Mouse (Mus musculus): ENCODE data around the gene Celf2.

Celf2 gene

GRCm38 (mm10) chr2:6553656-6554055 lies 955.7 kb downstream of the Celf2 start:
- no peak for DNase-seq (ENCODE audit: low read depth, low spot score)

GRCm38 (mm10) chr2:6549251-6549650 lies 960.1 kb downstream of the Celf2 start:
- DNase-seq (ENCODE audit: low read depth, low spot score) = no peak

GRCm38 (mm10) chr2:6547139-6547664 lies 962.2 kb downstream of the Celf2 start:
- DNase-seq (ENCODE audit: low read depth, low spot score) = no peak

DNA sequence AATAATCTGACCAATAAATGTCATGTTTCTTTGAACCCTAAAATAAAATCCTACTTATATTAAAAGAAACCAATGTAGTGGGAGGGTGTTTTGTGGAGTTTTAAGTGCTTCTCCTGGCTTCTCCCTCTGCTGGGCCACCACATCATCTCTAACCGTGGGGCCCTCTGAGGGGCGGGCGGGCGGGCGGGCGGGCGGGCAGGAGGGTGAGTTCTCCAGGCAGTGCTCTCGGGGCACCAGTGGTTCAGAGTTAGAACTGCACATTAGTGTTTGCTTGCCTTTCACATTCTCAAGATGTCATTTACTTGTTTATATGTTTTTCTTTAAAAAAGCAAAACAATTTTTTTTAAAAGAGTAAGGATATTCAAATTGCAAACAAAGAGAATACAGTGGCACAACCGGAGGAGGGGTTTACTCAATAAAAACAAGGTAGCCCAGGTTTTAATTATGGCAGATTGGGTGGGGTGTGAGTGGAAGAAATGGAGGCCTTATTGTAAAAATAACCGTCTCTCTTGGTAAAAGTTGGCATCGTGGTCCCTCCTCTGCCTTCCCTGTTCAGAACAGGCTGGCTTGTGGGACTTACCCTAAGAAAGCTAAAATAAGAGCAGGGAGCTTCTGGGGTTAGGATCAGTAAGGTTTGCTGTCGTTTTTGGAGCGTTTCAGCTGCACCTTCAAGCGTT lies 962.8 kb downstream of the Celf2 start:
- no peak for DNase-seq (ENCODE audit: low read depth, low spot score)

DNA sequence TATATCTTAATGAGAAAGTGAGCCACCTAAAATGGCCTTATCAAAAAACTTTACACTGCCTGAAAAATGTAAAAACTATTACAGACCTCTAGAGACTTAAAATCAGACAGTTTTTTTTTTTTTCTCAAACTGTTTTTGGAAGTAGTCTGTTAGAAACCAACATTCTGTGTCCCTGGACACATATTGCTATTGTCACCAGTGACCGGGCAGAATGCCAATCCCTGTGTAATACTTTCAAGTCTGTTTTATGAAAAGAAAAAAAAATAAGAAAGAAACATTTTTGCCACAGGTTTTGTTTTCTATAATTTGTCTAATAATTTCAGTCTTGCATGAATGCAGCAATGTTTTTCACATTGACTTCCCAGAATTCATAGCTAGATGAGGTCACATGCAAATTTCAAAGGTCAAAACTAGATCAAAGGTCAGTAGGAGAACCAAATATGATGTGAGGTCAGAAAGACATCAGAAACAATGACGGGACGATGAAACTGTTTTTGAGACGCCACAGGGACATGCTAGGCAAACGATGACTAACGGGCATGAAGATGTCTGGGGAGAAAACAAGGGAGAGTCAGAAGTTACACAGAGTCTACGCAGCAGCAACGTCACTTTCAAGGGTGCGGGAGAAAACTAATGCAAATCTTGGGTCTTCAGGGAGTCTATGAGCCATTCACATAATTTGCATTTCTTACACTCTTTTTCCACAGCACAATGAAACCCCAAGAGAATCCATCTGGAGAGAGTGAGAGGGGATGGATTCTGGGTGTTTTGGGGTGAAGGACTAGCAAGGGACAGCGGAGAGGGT lies 964.0 kb downstream of the Celf2 start:
- no peak for DNase-seq (ENCODE audit: low read depth, low spot score)

GRCm38 (mm10) chr2:6543650-6544049 lies 965.7 kb downstream of the Celf2 start:
- no peak for DNase-seq (ENCODE audit: low read depth, low spot score)

- no peak for DNase-seq (ENCODE audit: low read depth, low spot score)
These were observed 966.7 kb downstream of the Celf2 start for GRCm38 (mm10) chr2:6542556-6543180.

GRCm38 (mm10) chr2:6540825-6541224 lies 968.5 kb downstream of the Celf2 start:
- DNase-seq (ENCODE audit: low read depth, low spot score) = no peak

GRCm38 (mm10) chr2:6540092-6540491 lies 969.3 kb downstream of the Celf2 start:
- no peak for DNase-seq (ENCODE audit: low read depth, low spot score)

- DNase-seq (ENCODE audit: low read depth, low spot score) = no peak
These were observed 970.9 kb downstream of the Celf2 start for GRCm38 (mm10) chr2:6538500-6538899.

- no peak for DNase-seq (ENCODE audit: low read depth, low spot score)
These were observed 971.3 kb downstream of the Celf2 start for GRCm38 (mm10) chr2:6538031-6538430.

GRCm38 (mm10) chr2:6537326-6537725 lies 972.0 kb downstream of the Celf2 start:
- DNase-seq (ENCODE audit: low read depth, low spot score) = no peak

DNA sequence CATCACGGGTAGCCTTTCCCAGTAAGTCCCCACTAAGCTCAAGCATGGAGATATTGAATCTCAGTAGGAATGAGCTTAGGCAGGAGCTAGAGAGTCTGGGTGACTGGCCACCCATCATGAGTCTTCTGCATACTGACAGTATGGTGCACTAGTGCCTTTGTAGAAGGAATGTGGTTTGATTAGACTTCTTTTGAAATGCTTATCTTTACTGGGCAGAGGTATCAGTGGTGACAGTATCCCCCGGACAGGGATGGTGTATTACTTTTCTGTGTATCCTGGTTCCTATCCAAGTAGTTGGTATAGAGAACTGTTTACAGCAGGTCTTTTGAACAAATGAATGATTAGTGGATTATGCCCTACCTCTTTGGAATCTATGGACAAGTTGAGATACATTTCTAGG lies 973.0 kb downstream of the Celf2 start:
- no peak for DNase-seq (ENCODE audit: low read depth, low spot score)

DNA sequence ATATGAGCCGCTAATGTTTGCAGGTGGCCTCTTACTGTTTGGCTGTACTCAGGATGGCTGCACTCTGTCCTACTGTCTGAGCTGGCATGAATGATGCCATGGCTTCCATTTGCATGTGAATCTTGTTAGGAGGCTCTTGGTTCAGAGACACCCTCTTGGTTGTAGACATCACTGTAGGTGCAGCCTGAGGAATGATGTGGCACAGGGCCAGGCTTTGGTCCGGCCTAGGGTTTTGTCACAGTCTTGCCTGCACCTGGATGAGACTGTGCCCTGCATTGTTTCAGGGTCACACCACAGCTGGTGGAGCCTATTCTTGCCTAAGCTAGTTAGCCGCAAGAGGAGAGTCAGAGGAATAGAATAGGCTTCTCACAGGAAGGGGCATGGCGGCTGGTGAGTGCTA lies 977.0 kb downstream of the Celf2 start:
- DNase-seq (ENCODE audit: low read depth, low spot score) = no peak

- no peak for DNase-seq (ENCODE audit: low read depth, low spot score)
These were observed 981.3 kb downstream of the Celf2 start for GRCm38 (mm10) chr2:6528076-6528475.

- DNase-seq (ENCODE audit: low read depth, low spot score) = no peak
These were observed 982.5 kb downstream of the Celf2 start for GRCm38 (mm10) chr2:6526825-6527224.

- no peak for DNase-seq (ENCODE audit: low read depth, low spot score)
These were observed 983.1 kb downstream of the Celf2 start for GRCm38 (mm10) chr2:6526311-6526710.

DNA sequence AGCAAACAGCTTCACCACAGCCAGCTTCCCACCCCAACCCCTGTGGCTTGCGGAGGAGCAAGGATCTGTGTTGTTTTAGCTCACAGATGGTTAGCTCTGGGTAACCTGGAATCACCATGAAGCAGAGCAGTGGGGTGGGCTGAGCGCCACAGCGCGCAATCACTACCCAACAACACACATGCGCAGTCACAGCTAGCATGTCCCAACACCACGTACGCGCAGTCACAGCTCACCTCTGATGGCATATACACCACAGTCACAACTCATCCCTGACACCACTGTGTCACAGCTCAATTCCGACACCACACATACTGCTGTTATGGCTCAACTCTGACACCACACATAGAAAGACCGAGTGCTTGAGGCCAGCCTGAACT lies 985.5 kb downstream of the Celf2 start:
- no peak for DNase-seq (ENCODE audit: low read depth, low spot score)

- no peak for DNase-seq (ENCODE audit: low read depth, low spot score)
These were observed 986.0 kb downstream of the Celf2 start for GRCm38 (mm10) chr2:6523261-6523923.

DNA sequence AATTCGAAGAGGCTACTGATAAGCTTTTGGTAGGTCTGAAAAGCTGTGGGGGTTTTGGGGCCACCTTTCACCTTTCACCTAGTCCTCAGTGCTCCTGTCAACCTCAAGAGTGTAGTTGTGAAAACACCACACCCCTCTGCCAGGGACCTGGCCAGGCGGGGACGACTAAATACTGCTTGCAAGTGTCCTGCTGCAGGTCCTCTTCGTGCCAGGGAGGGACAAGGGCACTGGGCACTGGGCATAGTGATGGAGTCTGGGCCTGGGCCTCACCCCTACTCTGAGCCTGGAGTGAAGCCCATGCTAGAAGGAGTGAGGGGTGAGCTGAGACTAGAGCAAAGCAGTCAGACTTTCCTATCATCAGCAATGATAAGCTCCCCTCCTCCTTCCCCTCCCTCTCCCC lies 987.0 kb downstream of the Celf2 start:
- no peak for DNase-seq (ENCODE audit: low read depth, low spot score)

DNA sequence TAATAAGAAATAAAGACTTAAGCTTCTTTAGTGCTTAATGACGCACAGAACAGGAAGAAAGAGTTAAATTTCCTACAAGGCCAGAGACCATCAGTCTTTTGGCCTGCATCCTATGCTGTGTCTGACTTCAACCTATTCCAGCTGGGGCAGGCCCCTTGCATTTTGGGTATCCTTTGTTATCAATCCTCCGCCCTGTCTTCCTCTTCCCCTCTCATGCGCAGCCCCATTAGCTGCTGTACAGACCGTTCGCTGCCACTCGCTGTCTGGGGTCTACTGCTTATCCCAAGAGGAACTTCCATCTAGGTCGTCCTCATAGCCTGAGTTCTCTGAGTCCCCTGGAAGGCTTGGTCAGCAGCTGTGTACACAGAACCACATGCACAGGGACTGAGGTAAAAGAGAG lies 996.2 kb downstream of the Celf2 start:
- no peak for DNase-seq (ENCODE audit: low read depth, low spot score)

DNA sequence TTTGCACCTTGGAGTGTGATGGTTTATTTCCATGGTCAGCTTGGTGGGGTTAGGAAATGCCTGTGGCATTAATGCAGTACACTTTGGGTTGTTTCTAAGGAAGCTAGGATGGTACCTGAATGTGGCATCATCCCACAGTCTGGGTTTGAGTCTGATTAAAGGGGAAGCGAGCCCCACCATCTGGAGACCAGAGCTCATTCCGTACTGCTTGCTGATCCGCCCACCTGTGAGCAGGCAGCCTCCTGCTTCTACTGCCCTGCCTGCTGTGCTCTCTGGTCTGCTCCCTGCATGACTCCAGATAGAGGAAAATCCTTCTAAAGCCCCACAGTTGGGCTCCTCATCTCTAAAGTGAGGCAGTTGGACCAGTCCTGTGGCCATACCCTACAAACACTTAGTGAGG lies 1002.3 kb downstream of the Celf2 start:
- DNase-seq (ENCODE audit: low read depth, low spot score) = no peak
